Mouse (Mus musculus): ENCODE results near the gene Ccnd2.
A peak's percentile ranks its signal among the peaks of the same experiment; 100 is the strongest.

Ccnd2 gene

GRCm38 (mm10) chr6:127152106-127152951 is at the start of gene Ccnd2:
TSS of gene Ccnd2 (minus strand) at chr6:127152193.
- peak; percentile 88 for DNase-seq (ENCODE audit: low read depth, low spot score)

GRCm38 (mm10) chr6:127196985-127197384 is 45.0 kb upstream of the Ccnd2 start:
- no peak for DNase-seq (ENCODE audit: low read depth, low spot score)

- no peak for DNase-seq (ENCODE audit: low read depth, low spot score)
Observed at GRCm38 (mm10) chr6:127181296-127181695, 29.3 kb upstream of the Ccnd2 start.

GRCm38 (mm10) chr6:127179056-127179759 is 27.2 kb upstream of the Ccnd2 start:
- DNase-seq (ENCODE audit: low read depth, low spot score), result no peak

GRCm38 (mm10) chr6:127177962-127178361 is 26.0 kb upstream of the Ccnd2 start:
- DNase-seq (ENCODE audit: low read depth, low spot score), result no peak

- DNase-seq (ENCODE audit: low read depth, low spot score), result no peak
Observed at GRCm38 (mm10) chr6:127177441-127177840, 25.4 kb upstream of the Ccnd2 start.

GRCm38 (mm10) chr6:127172461-127172860 is 20.5 kb upstream of the Ccnd2 start:
- DNase-seq (ENCODE audit: low read depth, low spot score), result no peak

GRCm38 (mm10) chr6:127170734-127171133 is 18.7 kb upstream of the Ccnd2 start:
- DNase-seq (ENCODE audit: low read depth, low spot score), result no peak

- DNase-seq (ENCODE audit: low read depth, low spot score), result no peak
Observed at GRCm38 (mm10) chr6:127165663-127166062, 13.7 kb upstream of the Ccnd2 start.

GRCm38 (mm10) chr6:127162842-127163241 is 10.8 kb upstream of the Ccnd2 start:
- DNase-seq (ENCODE audit: low read depth, low spot score), result no peak

- DNase-seq (ENCODE audit: low read depth, low spot score), result no peak
Observed at GRCm38 (mm10) chr6:127157321-127157720, 5.3 kb upstream of the Ccnd2 start.

- no peak for DNase-seq (ENCODE audit: low read depth, low spot score)
Observed at GRCm38 (mm10) chr6:127155468-127155867, 3.5 kb upstream of the Ccnd2 start.

GRCm38 (mm10) chr6:127154708-127155268 is 2.8 kb upstream of the Ccnd2 start:
- DNase-seq (ENCODE audit: low read depth, low spot score), result peak; percentile 90

GRCm38 (mm10) chr6:127153972-127154707 is 2.1 kb upstream of the Ccnd2 start:
- DNase-seq (ENCODE audit: low read depth, low spot score), result no peak

- DNase-seq (ENCODE audit: low read depth, low spot score), result peak; percentile 82
Observed at GRCm38 (mm10) chr6:127153296-127153800, 1.4 kb upstream of the Ccnd2 start.

- peak; percentile 64 for DNase-seq (ENCODE audit: low read depth, low spot score)
Observed at GRCm38 (mm10) chr6:127151565-127152105, 358 bp downstream of the Ccnd2 start.

GRCm38 (mm10) chr6:127150663-127151564 is 1.1 kb downstream of the Ccnd2 start:
- peak; percentile 93 for DNase-seq (ENCODE audit: low read depth, low spot score)

GRCm38 (mm10) chr6:127149944-127150662 is 1.9 kb downstream of the Ccnd2 start:
- DNase-seq (ENCODE audit: low read depth, low spot score), result peak; percentile 23

GRCm38 (mm10) chr6:127149303-127149943 is 2.6 kb downstream of the Ccnd2 start:
- no peak for DNase-seq (ENCODE audit: low read depth, low spot score)
